Mouse (Mus musculus): Measurements from ENCODE around the gene Clpp.

Clpp gene

GRCm38 (mm10) chr17:56986105-56986805, 3.9 kb upstream of the Clpp start:
- no peak for DNase-seq (ENCODE audit: extremely low read depth, insufficient read length, low spot score)

GRCm38 (mm10) chr17:56988441-56988840, 1.7 kb upstream of the Clpp start:
- no peak for DNase-seq (ENCODE audit: extremely low read depth, insufficient read length, low spot score)

GRCm38 (mm10) chr17:56988921-56989430, 1.1 kb upstream of the Clpp start:
- no peak for DNase-seq (ENCODE audit: extremely low read depth, insufficient read length, low spot score)

- DNase-seq (ENCODE audit: extremely low read depth, insufficient read length, low spot score): no peak
These were observed 514 bp upstream of the Clpp start for GRCm38 (mm10) chr17:56989467-56990114.

DNA sequence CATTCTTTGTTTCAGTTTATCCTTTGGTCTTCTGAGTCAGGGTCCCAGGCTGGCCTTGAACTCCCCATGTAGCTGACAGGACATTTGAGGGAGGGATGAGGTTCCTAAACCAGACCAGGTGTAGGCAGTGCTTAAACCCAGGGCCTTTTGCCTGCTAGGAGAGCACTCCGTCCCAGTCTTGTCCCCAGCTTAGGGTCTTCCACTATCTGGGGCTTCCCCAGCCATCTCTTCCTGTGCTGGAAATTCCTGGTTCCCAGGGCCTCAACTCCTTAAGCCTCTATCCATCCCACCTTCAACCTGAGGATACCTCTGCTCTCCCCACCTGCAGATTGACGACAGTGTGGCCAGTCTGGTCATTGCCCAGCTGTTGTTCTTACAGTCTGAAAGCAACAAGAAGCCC, 861 bp downstream of the Clpp start:
- DNase-seq (ENCODE audit: extremely low read depth, insufficient read length, low spot score): no peak

- no peak for DNase-seq (ENCODE audit: extremely low read depth, insufficient read length, low spot score)
These were observed 4.9 kb downstream of the Clpp start for GRCm38 (mm10) chr17:56995046-56995445.

DNA sequence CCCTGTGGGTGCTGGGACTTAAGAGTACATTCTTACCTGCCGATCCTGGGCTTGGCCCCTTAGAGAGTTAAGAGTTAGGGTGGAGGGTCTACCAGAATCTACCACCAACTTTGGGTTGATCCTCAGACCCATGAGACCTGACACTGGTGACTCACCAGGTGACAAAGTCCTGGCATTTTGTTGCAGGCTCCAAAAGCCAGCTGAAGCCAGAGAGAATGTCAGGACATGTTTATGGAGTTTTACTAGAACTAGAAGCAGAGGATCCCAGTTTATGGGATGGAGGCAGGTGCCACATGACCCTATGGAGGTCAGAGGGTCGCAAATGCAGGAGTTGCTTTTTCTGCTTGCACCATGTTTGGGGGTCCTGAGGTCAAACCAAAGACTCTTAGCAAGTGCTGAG, 6.4 kb downstream of the Clpp start:
- no peak for DNase-seq (ENCODE audit: extremely low read depth, insufficient read length, low spot score)

GRCm38 (mm10) chr17:56997029-56997667, 7.0 kb downstream of the Clpp start, which contains the start of gene Alkbh7:
Gene Alkbh7 (plus strand): TSS chr17:56997339.
- peak; percentile 97 for DNase-seq (ENCODE audit: extremely low read depth, insufficient read length, low spot score)

DNA sequence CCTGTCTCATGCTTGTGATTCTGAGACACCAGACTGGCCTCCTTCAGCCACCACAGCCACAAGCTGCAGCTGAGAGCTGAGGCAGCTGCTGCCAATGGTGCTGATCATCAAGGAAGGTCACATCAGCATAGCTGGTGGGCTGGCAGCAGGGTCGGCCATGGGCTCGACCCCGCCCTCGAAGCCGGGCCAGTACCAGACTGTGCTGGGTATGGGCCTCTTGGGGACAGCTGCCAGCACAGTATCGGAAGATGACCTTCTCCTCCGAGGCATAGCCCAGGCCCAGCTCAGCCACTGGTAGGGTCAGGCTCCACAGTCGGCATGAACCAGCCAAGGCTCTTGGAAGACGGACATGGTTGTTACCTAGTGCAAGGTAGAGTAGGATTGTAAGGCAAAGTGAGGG, 9.3 kb downstream of the Clpp start:
- no peak for DNase-seq (ENCODE audit: extremely low read depth, insufficient read length, low spot score)

DNA sequence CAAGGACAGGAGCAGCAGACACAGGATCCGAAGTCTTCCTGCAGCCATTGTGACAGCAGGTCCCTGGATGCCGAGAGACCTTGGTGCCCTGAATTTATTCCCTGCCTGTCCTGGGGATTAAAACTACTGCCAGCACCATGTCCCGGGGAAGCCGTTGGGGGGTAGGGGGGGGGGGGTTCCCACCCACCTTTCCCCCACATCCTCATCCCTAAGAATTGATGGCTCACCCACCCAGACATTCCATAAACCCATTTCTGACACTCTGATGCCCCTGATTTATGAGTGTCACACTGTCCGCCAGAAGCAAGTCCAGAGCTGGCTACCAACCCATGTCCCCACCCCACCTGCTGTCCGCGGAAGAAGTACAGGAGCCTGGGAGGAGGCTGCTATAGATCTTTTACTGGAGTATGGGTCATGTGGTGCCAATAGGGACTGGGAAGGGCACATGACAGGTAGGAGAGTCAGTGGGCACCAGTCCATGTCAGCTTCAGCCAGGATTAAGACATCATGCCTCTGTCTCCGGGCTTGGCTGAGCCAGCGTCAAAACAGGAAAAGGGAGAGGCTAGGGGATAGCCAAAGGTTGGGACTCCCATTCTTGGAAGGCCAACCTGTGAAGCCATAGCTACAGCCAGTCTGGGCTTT, 10.0 kb downstream of the Clpp start, which contains the start of gene Pspn:
Gene Pspn (minus strand): TSS at position 51 of the 642 bp plus-strand sequence.
- DNase-seq (ENCODE audit: extremely low read depth, insufficient read length, low spot score): no peak

DNA sequence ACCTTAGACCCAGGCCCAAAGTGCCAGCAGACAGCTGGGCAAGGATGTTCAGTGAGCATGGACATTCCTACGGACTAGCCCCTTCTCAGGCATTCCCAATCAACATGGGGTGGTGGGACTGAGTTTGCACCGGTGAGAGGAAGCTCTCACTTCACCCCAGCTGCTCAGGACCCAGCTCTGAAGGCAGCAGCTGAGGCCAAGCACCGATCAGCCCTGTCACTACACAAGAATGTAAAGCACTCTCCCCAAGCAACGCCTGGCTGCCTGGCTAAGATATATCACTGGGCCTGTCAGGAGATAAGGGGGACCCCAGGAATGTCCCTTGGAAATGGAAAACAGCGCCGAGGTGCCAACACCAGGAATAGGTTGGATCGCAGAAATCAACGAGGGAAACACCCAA, 11.1 kb downstream of the Clpp start:
- no peak for DNase-seq (ENCODE audit: extremely low read depth, insufficient read length, low spot score)

DNA sequence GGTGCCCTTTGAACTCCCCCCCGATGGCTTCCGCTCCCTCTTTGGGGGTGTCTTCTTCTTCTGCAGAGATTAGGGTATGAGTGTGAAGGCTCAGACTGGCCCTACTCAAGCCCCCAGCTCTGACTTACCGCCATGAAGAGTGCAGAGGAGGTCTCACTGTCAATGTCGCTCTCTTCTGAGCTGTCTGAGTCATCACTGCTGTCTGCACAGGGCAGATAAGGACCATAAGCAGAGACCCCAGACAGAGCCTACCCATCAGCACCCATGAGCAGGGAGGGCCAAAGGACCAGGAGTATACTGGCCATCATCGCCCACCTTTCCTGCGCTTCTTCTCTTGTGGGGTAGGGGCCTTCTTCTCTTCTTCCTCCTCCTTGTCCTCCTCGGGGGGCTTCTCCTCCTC, 13.9 kb downstream of the Clpp start:
- no peak for DNase-seq (ENCODE audit: extremely low read depth, insufficient read length, low spot score)

GRCm38 (mm10) chr17:57007137-57007905, 17.2 kb downstream of the Clpp start:
- DNase-seq (ENCODE audit: extremely low read depth, insufficient read length, low spot score): no peak

DNA sequence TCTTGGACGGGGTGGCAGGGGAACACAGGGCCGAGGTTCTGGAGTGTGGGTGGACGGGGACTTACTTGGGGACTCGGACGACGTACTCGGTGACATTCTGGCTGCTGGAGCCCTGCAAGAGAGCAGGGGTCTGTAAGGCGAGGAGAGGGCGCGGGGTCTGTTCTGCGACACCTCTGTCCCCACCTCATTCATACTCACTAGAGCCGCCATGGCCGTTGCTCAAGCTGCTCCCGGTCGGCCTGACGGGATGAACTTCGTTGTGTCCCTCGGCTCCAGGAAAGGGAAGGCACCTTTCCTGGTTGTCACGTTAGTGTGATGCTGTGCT, 20.8 kb downstream of the Clpp start:
- DNase-seq (ENCODE audit: extremely low read depth, insufficient read length, low spot score): no peak

DNA sequence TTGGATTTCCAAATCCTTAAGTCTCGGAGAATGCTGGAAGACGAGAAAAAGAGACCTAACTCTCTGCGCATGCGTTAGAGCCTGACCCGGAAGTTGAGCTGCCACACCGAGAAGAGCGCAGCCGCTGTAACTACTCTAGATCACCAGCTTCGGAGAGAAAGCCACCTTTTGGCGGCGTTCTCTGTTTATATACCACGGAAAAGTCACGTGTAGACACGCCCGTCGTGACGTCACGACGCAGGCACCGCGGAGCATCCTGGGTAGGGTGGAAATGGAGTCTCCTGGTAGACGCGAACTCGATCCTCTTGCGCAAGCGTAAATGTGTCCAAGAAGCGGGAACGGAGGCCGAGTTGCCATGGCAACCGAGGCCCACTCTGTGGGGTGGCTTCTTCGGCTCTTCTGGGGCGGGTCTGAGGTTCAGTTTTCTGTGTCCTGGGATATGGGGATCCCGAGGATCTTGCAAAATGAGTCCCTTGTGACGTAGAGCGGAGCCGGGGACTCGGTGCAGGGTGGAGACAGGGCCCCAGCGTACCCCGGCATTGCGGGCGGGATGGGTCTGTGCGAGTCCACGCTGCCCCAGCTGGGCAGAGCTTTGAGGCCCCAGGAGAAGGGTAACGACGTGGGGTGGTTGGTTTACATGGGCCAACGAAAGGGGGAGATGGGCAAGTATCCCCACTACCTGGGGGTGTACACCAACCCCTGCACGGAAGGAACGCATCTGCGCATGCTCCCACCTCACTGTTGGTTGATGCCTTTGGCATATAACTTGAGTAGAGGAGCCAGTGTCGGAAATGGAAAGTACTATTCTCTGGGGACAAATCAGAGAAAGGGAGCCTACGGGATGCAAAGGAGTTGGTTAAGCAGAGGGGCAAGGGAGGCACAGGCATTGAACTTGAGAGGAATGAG, 21.4 kb downstream of the Clpp start, which contains the start of the genes Gtf2f1 and Gm17949:
Gene Gtf2f1 (minus strand): TSS at position 53 of the 906 bp plus-strand sequence.
Gene Gm17949 (plus strand): TSS at position 234 of the 906 bp plus-strand sequence.
- DNase-seq (ENCODE audit: extremely low read depth, insufficient read length, low spot score): peak; percentile 98

GRCm38 (mm10) chr17:57012245-57012795, 22.2 kb downstream of the Clpp start:
- no peak for DNase-seq (ENCODE audit: extremely low read depth, insufficient read length, low spot score)

DNA sequence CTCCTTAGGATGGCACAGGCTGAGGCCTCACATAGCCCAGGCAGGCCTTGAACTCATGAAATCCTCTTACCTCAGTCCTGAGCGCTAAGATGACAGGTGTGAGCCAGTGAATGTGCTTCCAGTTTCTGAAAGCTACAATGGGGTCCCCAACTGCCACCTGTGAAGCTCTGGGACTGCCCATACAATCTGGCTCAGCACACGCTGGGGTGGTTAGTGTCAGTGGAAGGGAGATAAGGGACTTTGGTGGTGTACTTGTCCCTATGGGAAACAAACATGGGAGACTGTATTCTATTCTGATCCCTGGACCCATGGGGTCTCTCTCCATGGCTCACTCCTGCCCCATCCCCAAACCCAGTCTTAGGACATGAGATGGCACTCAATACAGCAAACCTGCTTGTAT, 29.6 kb downstream of the Clpp start:
- no peak for DNase-seq (ENCODE audit: extremely low read depth, insufficient read length, low spot score)

GRCm38 (mm10) chr17:57020960-57021359, 30.9 kb downstream of the Clpp start:
- DNase-seq (ENCODE audit: extremely low read depth, insufficient read length, low spot score): no peak

DNA sequence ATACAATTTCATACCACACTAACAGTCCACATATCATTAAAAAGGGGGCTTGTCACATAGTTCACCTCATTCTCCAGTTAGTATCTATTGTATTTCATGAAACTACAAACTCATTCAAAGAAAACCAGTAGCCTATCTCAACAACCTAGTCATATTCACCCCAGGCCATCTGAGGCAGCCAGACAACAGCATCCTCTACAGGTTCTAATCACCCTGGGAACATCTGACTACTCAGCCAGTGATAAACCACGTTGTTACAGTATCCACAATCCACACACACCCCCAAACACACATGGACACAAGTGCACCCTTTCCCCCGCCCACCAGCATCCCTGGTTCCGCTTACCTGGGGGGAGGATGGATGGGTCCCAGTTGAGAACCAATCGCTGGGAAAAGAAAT, 37.4 kb downstream of the Clpp start:
- no peak for DNase-seq (ENCODE audit: extremely low read depth, insufficient read length, low spot score)

All from 3134 (cell line).